Mouse (Mus musculus): Measurements from ENCODE around the gene Ddx49.

Gene Ddx49

DNA sequence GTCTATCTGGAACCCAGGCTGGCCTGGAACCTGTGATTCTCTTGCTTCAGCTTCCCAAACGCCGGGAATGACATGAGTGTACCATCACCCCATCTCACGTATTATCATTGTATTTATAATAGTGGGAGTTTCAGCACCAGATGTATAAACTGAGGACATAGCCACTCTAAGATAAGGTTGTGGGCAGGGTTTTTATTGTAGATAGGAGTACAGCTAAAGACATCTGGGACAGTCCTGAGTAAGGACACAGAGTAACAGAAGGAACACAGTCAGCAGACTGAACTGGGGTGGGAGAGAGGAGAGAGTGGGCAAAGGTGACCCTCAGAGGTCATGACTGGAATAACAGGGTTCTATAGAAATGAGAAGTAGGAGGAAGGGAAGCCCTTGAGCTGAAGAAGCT lies 34.6 kb downstream of the Ddx49 start:
- DNase-seq (ENCODE audit: low read depth, low spot score), result no peak

DNA sequence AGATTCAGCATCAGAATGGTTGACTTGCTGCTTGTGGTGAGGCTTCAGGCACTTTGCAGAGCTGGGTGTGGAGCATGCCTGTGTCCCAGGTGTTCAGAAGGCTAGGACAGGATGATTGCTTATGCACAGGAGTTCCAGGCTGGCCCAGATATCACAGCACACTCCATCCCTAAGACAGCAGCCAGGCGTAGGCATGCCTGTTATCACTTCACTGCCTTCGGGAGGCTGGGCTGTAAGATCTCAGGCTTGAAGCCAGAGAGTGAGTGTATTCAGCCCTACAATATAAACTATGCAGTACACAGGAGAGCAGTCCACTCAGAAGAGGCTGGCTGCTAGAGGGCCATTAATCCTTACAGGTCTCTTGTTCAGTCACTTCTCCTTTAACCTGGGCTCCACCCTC lies 43.2 kb downstream of the Ddx49 start:
- no peak for DNase-seq (ENCODE audit: low read depth, low spot score)

DNA sequence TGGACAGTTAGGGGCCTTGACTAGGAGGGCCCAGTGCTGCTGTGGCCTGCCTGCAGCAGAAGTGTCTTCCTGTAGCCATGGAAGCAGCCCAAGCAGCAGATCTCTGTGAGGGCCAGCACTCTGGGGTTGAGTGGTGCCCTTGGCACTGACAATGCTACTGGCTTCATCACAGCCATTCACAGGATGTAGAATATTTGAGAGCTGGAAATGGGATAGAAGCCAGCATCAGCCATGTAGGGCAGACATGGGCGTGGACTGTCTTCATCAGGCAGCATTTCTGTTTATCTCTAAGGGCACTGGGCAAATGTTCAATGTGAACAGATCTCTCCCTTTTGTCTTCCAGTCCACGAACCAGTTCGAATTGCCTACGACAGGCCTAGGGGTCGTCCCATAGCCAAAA lies 43.7 kb downstream of the Ddx49 start:
- DNase-seq (ENCODE audit: low read depth, low spot score), result no peak

DNA sequence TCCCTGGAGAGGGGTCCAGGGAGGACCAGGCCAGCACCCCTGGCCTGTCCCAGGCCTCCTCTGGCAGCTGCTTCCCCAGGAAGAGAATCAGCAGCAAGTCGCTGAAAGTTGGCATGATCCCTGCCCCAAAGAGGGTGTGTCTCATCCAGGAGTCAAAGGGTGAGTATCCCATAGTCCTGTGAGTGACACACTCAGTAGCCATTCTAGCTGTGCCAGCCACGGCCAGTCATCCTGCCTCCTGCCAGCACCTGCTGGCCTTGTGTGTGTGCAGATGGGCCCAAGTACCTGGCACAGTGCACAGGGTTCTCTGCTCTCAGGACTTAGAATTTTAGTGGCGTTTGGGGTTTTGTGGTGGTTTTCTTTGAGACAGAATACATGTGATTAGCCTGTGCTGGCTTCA lies 44.8 kb downstream of the Ddx49 start:
- no peak for DNase-seq (ENCODE audit: low read depth, low spot score)

DNA sequence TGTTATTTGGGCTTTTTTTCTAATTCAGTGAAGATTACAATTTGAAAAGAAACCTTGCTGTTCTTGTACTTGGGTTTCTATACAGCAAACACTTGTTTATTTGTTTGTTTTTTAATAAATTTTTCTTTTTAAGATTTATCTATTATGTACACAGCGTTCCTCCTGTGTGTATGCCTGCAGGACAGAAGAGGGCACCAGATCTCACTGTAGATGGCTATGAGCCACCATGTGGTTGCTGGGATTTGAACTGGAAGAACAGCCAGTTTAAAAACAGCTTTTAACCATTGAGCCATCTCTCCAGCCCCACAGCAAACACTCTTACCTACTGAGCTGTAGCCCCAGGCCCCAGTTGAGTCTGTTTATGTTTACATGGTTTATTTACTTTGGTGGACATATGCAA lies 47.7 kb downstream of the Ddx49 start:
- no peak for DNase-seq (ENCODE audit: low read depth, low spot score)

DNA sequence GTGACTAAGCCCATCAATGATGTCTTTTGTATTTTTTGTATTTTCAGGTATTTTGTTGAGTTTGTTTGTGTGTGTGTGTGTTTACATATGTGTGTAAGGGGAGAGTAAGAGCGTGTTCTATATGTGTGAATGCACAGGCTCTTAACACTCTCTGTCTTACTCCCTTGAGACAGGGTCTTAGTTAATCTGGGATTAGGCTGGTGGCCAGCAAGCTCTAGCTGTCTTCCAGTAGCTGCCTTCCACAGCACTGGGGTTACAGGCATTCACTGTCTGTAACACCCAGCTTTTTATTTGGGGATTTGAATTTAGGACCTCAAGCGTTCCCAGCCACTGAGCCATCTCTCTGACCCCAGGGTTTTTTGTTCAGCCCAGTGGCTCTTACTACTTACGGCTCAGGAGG lies 54.4 kb downstream of the Ddx49 start:
- DNase-seq (ENCODE audit: low read depth, low spot score), result no peak

- DNase-seq (ENCODE audit: low read depth, low spot score), result no peak
Measured at GRCm38 (mm10) chr8:70246622-70247021, 55.7 kb downstream of the Ddx49 start.
